Mouse (Mus musculus) hindbrain, embryonic 16.5 days (tissue): ENCODE measurements around the gene Kcnip3. TPM values are rescaled to one million over a fixed set of nuclear protein-coding genes. Genes with fewer than 3 reads are reported as not detected.

Experiments
- ATAC-seq: fragments of 200-750 bp; cut with Nextera tagmentation; 2 replicates; pipeline ENCODE4 v1.8.0; 2017; ENCODE audit warnings: moderate TSS enrichment, moderate library complexity
- H3K27ac ChIP-seq: fragments of 300-500 bp; sonication (generic); 2 replicates; pipeline ENCODE4 v1.5.1; 2014; ENCODE audit warnings: low read depth, mild to moderate bottlenecking, control low read depth, low read length, moderate library complexity
- H3K27me3 ChIP-seq: fragments of 300-500 bp; sonication (generic); replicated peaks from 2 replicates; pipeline ENCODE4 v1.6.1; 2014; ENCODE audit warnings: low read length; ENCODE audit not compliant: control insufficient read depth, insufficient read depth
- H3K36me3 ChIP-seq: fragments of 300-500 bp; sonication (generic); 2 replicates; pipeline ENCODE4 v1.6.1; 2014; ENCODE audit warnings: mild to moderate bottlenecking, low read length, moderate library complexity, mixed read lengths; ENCODE audit not compliant: control insufficient read depth, insufficient read depth
- H3K4me1 ChIP-seq: fragments of 300-500 bp; sonication (generic); 2 replicates; pipeline ENCODE4 v1.6.1; 2014; ENCODE audit warnings: low read depth, low read length; ENCODE audit not compliant: control insufficient read depth, insufficient read depth
- H3K4me2 ChIP-seq: fragments of 300-500 bp; sonication (generic); 2 replicates; pipeline ENCODE4 v1.6.1; 2014; ENCODE audit warnings: mild to moderate bottlenecking, low read length, control low read depth, moderate library complexity
- H3K4me3 ChIP-seq: fragments of 300-500 bp; sonication (generic); 2 replicates; pipeline ENCODE4 v1.5.1; 2014; ENCODE audit warnings: mild to moderate bottlenecking, low read length, control low read depth, moderate library complexity
- H3K9ac ChIP-seq: fragments of 300-500 bp; sonication (generic); 2 replicates; pipeline ENCODE4 v1.6.1; 2014; ENCODE audit warnings: low read depth, mild to moderate bottlenecking, control low read depth, low read length, moderate library complexity
- H3K9me3 ChIP-seq: fragments of 300-500 bp; sonication (generic); 2 replicates; pipeline ENCODE4 v1.6.1; 2014; ENCODE audit warnings: mild to moderate bottlenecking, low read length, moderate library complexity; ENCODE audit not compliant: control insufficient read depth
- WGBS: fragments of 180-500 bp; shearing (Covaris S2); extraction: QIAGEN DNeasy Blood & Tissue Kit; methylation state at CpG from one replicate; pipeline ENCODE4 v1.1.7; 2014; 5-methylcytosine and 5-hydroxymethylcytosine counted together
- polyA plus RNA-seq: library from polyadenylated mRNA; unstranded; fragments of >200 nt; fragmentation: Nextera tagmentation; extraction: Ambion mirVana; gene quantifications from 2 replicates; pipeline ENCODE4 v1.2.1, GENCODE M21; 2015

Kcnip3 gene
- polyA plus RNA-seq, 1 experiment from 2014 or later: 15.4 TPM

DNA sequence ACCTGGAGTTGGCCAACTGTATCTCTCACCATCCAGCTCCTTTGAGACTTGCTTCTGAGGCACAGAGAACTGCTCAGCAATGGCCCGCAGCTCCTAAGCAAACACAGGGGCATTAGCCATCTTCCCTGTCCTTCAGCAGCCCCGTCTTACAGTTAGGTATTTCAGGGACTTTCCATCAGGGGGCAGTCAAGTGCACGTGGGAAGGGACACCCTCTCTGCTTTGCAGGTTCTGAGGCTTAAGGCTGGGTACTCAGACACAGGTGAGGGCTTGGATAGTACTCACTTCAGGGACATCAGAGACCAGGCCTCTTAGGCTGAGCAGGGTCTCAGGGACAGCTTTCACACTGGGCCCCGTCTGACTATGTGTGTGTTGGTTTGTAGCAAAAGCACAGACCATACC, 17.6 kb upstream of the Kcnip3 start:
- H3K9ac ChIP-seq: no peak overlapping the region
- H3K4me1 ChIP-seq: peaks cover 4% of the 10 kb centered on the region; the same call in 1 of the 2 replicates
- no peak overlapping the region for H3K27ac ChIP-seq
- no peaks in the 10 kb centered on the region for H3K9me3 ChIP-seq
- no peak for ATAC-seq
- no peak overlapping the region for H3K4me3 ChIP-seq
- WGBS: 22% methylated on average over 4 of the region's 4 CpGs
- H3K4me2 ChIP-seq: no peak overlapping the region
- H3K27me3 ChIP-seq: peaks cover 28% of the 10 kb centered on the region
- H3K36me3 ChIP-seq: no peaks in the 10 kb centered on the region

DNA sequence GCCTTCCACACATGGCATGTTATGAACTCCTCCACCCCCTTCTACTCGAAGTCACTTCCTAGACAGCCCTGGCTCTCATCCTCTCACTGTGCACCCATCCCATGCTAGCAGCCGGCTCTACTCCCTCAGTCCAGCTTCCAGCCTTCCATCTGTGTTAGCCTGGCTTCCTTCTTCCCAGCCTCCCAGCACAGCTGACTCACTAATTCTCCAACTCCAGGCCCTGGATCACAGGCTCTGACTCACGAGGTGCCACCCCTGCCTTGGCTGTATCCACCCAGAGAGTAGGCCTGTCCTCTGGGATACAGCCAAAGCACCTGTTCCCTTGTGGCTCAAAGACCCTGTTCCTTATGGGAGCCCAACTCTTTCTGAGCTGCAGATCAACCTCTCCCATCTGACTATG, 15.7 kb upstream of the Kcnip3 start:
- peaks cover 24% of the 10 kb centered on the region for H3K27me3 ChIP-seq
- H3K27ac ChIP-seq: no peak overlapping the region
- no peak overlapping the region for H3K4me3 ChIP-seq
- peaks cover 4% of the 10 kb centered on the region; the same call in 1 of the 2 replicates for H3K4me1 ChIP-seq
- WGBS: 72% methylated on average over 3 of the region's 3 CpGs
- H3K4me2 ChIP-seq: no peak overlapping the region
- H3K9ac ChIP-seq: no peak overlapping the region
- no peak for ATAC-seq
- no peaks in the 10 kb centered on the region for H3K9me3 ChIP-seq
- no peaks in the 10 kb centered on the region for H3K36me3 ChIP-seq

DNA sequence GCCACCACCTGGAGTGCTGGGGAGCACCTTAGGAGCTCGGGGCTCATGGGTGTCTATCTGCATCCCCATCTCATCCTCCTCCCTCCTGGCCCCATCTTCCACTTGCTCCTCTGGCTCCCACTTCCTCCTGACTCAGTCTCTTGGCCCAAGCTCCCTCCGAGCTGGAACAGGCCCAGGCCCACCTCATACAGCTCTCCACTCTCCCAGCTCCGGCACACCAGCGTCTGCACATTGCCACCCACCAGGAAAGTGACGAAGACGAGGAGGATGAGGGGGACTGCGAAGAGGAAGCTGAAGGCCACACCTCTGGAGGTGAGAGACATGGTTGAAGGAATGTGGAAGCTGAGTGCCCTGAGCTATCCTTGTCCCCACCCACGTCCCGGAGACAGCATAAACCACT, 13.5 kb upstream of the Kcnip3 start:
- Histone ChIP-seq H3K9ac (no peak overlapping the region), H3K9me3 (no peaks in the 10 kb centered on the region), H3K36me3 (no peaks in the 10 kb centered on the region), H3K4me1 (no peaks in the 10 kb centered on the region), H3K27me3 (peaks cover 12% of the 10 kb centered on the region), H3K4me2 (no peak overlapping the region), H3K4me3 (no peak overlapping the region), H3K27ac (no peak overlapping the region)
- no peak for ATAC-seq
- WGBS: 79% methylated on average over 9 of the region's 9 CpGs

- H3K27me3 ChIP-seq: 0 out of 2 replicates have a peak, but pooled peaks cover 2% of the 10 kb centered on the region
- H3K27ac ChIP-seq: no peak overlapping the region
- WGBS: 15% methylated on average over 9 of the region's 9 CpGs
- no peaks in the 10 kb centered on the region for H3K4me1 ChIP-seq
- H3K9ac ChIP-seq: no peak overlapping the region
- H3K36me3 ChIP-seq: no peaks in the 10 kb centered on the region
- no peaks in the 10 kb centered on the region for H3K9me3 ChIP-seq
- H3K4me3 ChIP-seq: no peak overlapping the region
- no peak overlapping the region for H3K4me2 ChIP-seq
- ATAC-seq: no peak
Observed at GRCm38 (mm10) chr2:127532379-127532778, 10.5 kb upstream of the Kcnip3 start.

- Histone ChIP-seq H3K9ac (no peak overlapping the region), H3K9me3 (no peaks in the 10 kb centered on the region), H3K27ac (no peak overlapping the region), H3K4me2 (no peak overlapping the region), H3K27me3 (0 out of 2 replicates have a peak, but pooled peaks cover 2% of the 10 kb centered on the region), H3K4me1 (no peaks in the 10 kb centered on the region), H3K36me3 (no peaks in the 10 kb centered on the region), H3K4me3 (no peak overlapping the region)
- no peak for ATAC-seq
- WGBS: 89% methylated on average over 2 of the region's 2 CpGs
Observed at GRCm38 (mm10) chr2:127531592-127531991, 9.7 kb upstream of the Kcnip3 start.

- 66% methylated on average over 3 of the region's 3 CpGs for WGBS
- no peak overlapping the region for H3K4me2 ChIP-seq
- H3K4me1 ChIP-seq: no peaks in the 10 kb centered on the region
- H3K36me3 ChIP-seq: no peaks in the 10 kb centered on the region
- ATAC-seq: no peak
- H3K27me3 ChIP-seq: 0 out of 2 replicates have a peak, but pooled peaks cover 2% of the 10 kb centered on the region
- H3K9me3 ChIP-seq: no peaks in the 10 kb centered on the region
- no peak overlapping the region for H3K9ac ChIP-seq
- H3K27ac ChIP-seq: no peak overlapping the region
- no peak overlapping the region for H3K4me3 ChIP-seq
Observed at GRCm38 (mm10) chr2:127530418-127530817, 8.5 kb upstream of the Kcnip3 start.

DNA sequence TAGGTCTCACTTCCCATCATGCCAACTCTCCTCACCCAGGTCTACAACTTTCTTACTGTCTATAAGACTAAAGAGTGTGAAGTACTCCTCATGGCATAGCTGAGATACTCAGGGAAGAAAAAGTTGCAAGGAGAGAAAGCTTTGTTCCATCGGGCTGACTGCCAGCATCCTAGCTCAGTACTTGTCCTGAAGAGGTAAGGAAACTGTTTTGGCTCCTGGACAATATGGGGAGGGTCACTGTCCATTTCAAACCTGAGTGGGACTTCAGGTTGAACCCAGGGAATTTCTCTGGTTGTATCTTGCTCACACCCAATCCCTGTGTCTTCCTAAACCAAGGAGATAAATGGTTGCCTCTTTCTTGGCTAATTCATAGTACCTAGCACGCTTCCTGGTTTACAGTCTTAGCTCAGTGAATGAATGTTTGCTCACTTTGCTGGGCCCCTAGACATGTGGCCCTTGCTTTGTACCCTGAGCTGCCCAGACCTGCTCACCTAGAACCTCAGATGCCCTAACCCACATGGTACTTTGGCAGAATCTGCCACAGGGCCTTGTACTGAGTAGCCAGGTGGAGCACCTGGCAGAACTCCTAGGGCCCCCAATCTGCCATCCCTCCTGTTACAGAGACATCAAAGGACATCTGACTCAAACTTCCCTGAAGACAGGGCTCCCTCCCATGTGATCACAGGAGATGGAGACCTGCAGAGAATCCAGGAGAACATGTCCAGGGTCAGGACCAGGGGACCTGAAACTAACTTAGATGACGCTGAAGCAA, 3.3 kb upstream of the Kcnip3 start:
- no peak overlapping the region for H3K4me2 ChIP-seq
- no peak overlapping the region for H3K4me3 ChIP-seq
- no peaks in the 10 kb centered on the region for H3K27me3 ChIP-seq
- H3K4me1 ChIP-seq: peaks cover 22% of the 10 kb centered on the region
- 90% methylated on average over 3 of the region's 3 CpGs for WGBS
- H3K36me3 ChIP-seq: no peaks in the 10 kb centered on the region
- H3K9me3 ChIP-seq: no peaks in the 10 kb centered on the region
- no peak overlapping the region for H3K9ac ChIP-seq
- H3K27ac ChIP-seq: no peak overlapping the region
- no peak for ATAC-seq

DNA sequence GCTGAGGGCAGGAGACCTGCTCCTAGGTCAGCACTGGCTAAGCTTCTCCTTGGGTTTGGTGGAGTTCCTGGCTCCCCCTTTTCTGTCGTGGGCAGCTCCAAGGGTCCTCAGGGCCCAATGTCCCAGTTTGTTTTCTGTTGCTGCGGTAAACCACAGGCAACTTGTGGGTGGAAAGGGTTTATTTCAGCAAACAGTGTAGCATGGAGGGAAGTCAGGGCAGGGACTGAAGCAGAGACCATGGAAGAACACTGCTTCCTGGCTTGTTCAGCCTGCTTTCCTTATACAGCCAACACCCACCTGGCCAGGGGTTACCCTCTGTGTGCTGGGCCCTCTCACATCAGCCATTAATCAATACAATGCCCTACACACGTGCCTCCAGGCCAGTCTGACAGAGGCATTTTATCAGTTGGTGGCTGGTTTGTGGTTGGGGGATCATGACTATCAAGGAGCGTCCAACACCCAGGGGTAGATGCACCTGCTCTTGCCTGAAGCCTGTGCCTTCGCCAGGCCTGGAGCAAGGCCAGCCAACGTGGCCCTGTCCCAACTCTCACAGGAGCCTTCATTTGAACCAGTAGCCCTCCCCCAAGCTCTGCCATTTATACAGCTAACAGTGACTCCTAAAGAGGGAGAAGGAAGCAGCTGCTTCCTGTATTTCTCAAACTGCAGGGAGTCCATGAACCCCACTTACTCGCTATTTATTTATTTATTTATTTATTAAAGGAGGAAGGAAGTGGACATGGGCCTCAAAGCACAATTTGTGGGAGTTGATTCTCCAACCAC, 2.2 kb upstream of the Kcnip3 start:
- H3K27ac ChIP-seq: no peak overlapping the region
- no peak overlapping the region for H3K4me3 ChIP-seq
- H3K9ac ChIP-seq: no peak overlapping the region
- H3K36me3 ChIP-seq: no peaks in the 10 kb centered on the region
- no peak overlapping the region for H3K4me2 ChIP-seq
- ATAC-seq: no peak
- H3K27me3 ChIP-seq: no peaks in the 10 kb centered on the region
- WGBS: 48% methylated on average over 7 of the region's 7 CpGs
- H3K9me3 ChIP-seq: no peaks in the 10 kb centered on the region
- peaks cover 29% of the 10 kb centered on the region for H3K4me1 ChIP-seq
